In the genomic region with DNA sequence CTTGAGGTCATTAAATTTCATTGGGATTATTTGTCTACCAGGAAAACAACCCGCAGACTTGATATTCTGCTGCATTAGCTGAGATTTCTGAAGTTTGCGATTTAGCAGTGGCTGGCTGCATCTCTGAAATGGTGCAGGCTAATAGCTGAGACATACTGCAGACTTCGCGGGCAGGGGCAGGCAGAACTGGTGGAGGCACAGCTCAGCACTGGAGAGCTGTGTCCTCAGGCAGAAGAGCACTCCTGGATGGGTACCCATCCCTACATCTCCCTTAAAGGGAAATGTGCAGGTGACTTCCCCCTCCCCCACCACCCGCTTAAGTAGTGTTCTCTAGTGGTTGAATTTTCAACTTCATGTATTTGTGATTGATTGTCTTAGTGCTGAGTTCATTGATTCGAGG, we compare ENCODE assay signal across 12 mouse cellular contexts. TPM values are rescaled to one million over a fixed set of nuclear protein-coding genes. Genes with fewer than 3 reads are reported as not detected.
A peak's percentile ranks its signal among the peaks of the same experiment; 100 is the strongest.
DNase-seq lines count a peak whose midpoint lies in the region; ATAC-seq and TF ChIP-seq lines count a peak whose summit lies in the region.
"Had no signal": no experiment of that assay in that cellular context is flagged by ENCODE, and none has a peak within 500 bp of the region (broad histone marks: within the 10 kb centered on the region; RNA-seq: fewer than 3 reads in every experiment).

No protein-coding gene starts in this region.

- H3K9me3 ChIP-seq in forebrain, embryonic 16.5 days (ENCODE audit: control insufficient read depth, low read length), result no peaks in the 10 kb centered on the region
- H3K9me3 ChIP-seq in midbrain, embryonic 15.5 days, result no peaks in the 10 kb centered on the region
- H3K9me3 ChIP-seq: liver, embryonic 15.5 days had no signal

- no peak for TF ChIP-seq POLR2A in brain, embryonic 14.5 days (IDR thresholded peaks at IDR 0.05; ENCODE audit: borderline replicate concordance, extremely low read depth, insufficient read depth, insufficient read length, poor library complexity, severe bottlenecking)

- peak overlapping the region; percentile 66 for H3K4me2 ChIP-seq in forebrain, embryonic 16.5 days (ENCODE audit: low read length)
- H3K4me2 ChIP-seq in midbrain, embryonic 15.5 days, result peak overlapping the region; percentile 63
- H3K4me2 ChIP-seq: liver, embryonic 15.5 days had no signal

- DNase-seq in cerebellum, adult 11-12 months, result peak; percentile 52
- no peak for DNase-seq in cerebellum, postnatal 4 days (ENCODE audit: low spot score in 2 of 2)
- DNase-seq in brain, embryonic 14.5 days (ENCODE audit: low read depth), result peak; percentile 57
- DNase-seq in adrenal gland, adult 18-20 months (ENCODE audit: low spot score in 2 of 2), result no peak
- DNase-seq in gastrocnemius, postnatal 25 days, result no peak
- no peak for DNase-seq in adrenal gland, postnatal 4 days (ENCODE audit: low spot score in 2 of 2)
- DNase-seq: heart, adult 2 months; thymus, postnatal 36 days had no signal

- no peaks in the 10 kb centered on the region for H3K36me3 ChIP-seq in forebrain, embryonic 16.5 days (ENCODE audit: control insufficient read depth, insufficient read depth)
- no peaks in the 10 kb centered on the region for H3K36me3 ChIP-seq in midbrain, embryonic 15.5 days (replicated peaks)
- H3K36me3 ChIP-seq: liver, embryonic 15.5 days had no signal

- no peak for TF ChIP-seq CTCF in brain, embryonic 14.5 days (IDR thresholded peaks at IDR 0.05; ENCODE audit: borderline replicate concordance, extremely low read depth, insufficient read depth, insufficient read length)

- peak overlapping the region; percentile 42; the same call in 1 of the 2 replicates for H3K27ac ChIP-seq in forebrain, embryonic 16.5 days (ENCODE audit: low read length)
- peak overlapping the region; percentile 88 for H3K27ac ChIP-seq in midbrain, embryonic 15.5 days
- H3K27ac ChIP-seq: heart, adult 2 months; kidney, postnatal 0 days; liver, embryonic 15.5 days had no signal

- peak overlapping the region; percentile 56 for H3K4me3 ChIP-seq in forebrain, embryonic 16.5 days (replicated peaks; ENCODE audit: low read length)
- peak overlapping the region; percentile 52 for H3K4me3 ChIP-seq in midbrain, embryonic 15.5 days
- H3K4me3 ChIP-seq: heart, adult 2 months; liver, embryonic 15.5 days had no signal

- no peaks in the 10 kb centered on the region for H3K27me3 ChIP-seq in forebrain, embryonic 16.5 days (replicated peaks; ENCODE audit: control insufficient read depth, insufficient read depth, low read length)
- H3K27me3 ChIP-seq in midbrain, embryonic 15.5 days (replicated peaks), result no peaks in the 10 kb centered on the region
- H3K27me3 ChIP-seq: liver, embryonic 15.5 days had no signal

- H3K9ac ChIP-seq in forebrain, embryonic 16.5 days (replicated peaks; ENCODE audit: low read depth, low read length), result peak overlapping the region; percentile 40
- H3K9ac ChIP-seq in midbrain, embryonic 15.5 days, result peak overlapping the region; percentile 68; the same call in 1 of the 2 replicates
- H3K9ac ChIP-seq: liver, embryonic 15.5 days had no signal

- H3K4me1 ChIP-seq in forebrain, embryonic 16.5 days (replicated peaks; ENCODE audit: control insufficient read depth, insufficient read depth, low read length), result peaks cover 15% of the 10 kb centered on the region
- H3K4me1 ChIP-seq in midbrain, embryonic 15.5 days, result peaks cover 33% of the 10 kb centered on the region
- H3K4me1 ChIP-seq: liver, embryonic 15.5 days had no signal

- 3% methylated on average over 6 of the region's 6 CpGs for WGBS in forebrain, embryonic 16.5 days
- 6% methylated on average over 6 of the region's 6 CpGs for WGBS in midbrain, embryonic 15.5 days

- 0 out of 2 replicates have a peak, but pooled peaks have one; percentile 22 for ATAC-seq in forebrain, embryonic 16.5 days
- no peak for ATAC-seq in midbrain, embryonic 15.5 days (replicated peaks)

RNA-seq across cellular contexts. Expression of a gene that starts 0.7 kb away (rescaled TPM):
- 11.8 and 15.6 TPM in 2 replicates for polyA plus RNA-seq in brain, embryonic 14.5 days (2012; rRNA removed)
- polyA plus RNA-seq in forebrain, embryonic 16.5 days (2015; fragmentation: Nextera tagmentation; extraction: Ambion mirVana), result 16.5 and 18.4 TPM in 2 replicates
- 19.6 and 22.5 TPM in 2 replicates for polyA plus RNA-seq in midbrain, embryonic 15.5 days (2015; fragmentation: Nextera tagmentation; extraction: Ambion mirVana)
- total RNA-seq in adrenal gland, adult 18-20 months (2021), result not detected
- not detected for total RNA-seq in gastrocnemius, postnatal 25 days (2021)
- total RNA-seq in adrenal gland, postnatal 4 days (2021), result under 1 TPM; 0.48 to 0.87 TPM
- total RNA-seq: heart, adult 2 months had no signal
- polyA plus RNA-seq: heart, adult 2 months had no signal

Comparison
In these comparisons a context has a peak if more than half of its experiments do, and no peak if none do; other contexts are left out.
1. DNase-seq: peak in cerebellum, adult 11-12 months (single experiment) and brain, embryonic 14.5 days (single experiment); none in cerebellum, postnatal 4 days (0 of 2), adrenal gland, adult 18-20 months (0 of 2), gastrocnemius, postnatal 25 days (single experiment) and adrenal gland, postnatal 4 days (0 of 2).